Comparison of ENCODE assay signal across 13 mouse cellular contexts in genomic region chrX:51948071-51948470, GRCm38 (mm10). TPM values are rescaled to one million over a fixed set of nuclear protein-coding genes. Genes with fewer than 3 reads are reported as not detected.
A peak's percentile ranks its signal among the peaks of the same experiment; 100 is the strongest.
DNase-seq lines count a peak whose midpoint lies in the region; ATAC-seq and TF ChIP-seq lines count a peak whose summit lies in the region.
"Had no signal": no experiment of that assay in that cellular context is flagged by ENCODE, and none has a peak within 500 bp of the region (broad histone marks: within the 10 kb centered on the region; RNA-seq: fewer than 3 reads in every experiment).

No protein-coding gene starts in this region.

- H3K9me3 ChIP-seq in heart, embryonic 12.5 days (replicated peaks) = no peaks in the 10 kb centered on the region
- no peaks in the 10 kb centered on the region for H3K9me3 ChIP-seq in lung, embryonic 14.5 days (ENCODE audit: low read depth, low read length)
- no peaks in the 10 kb centered on the region for H3K9me3 ChIP-seq in hindbrain, embryonic 12.5 days (replicated peaks)
- H3K9me3 ChIP-seq in hindbrain, embryonic 10.5 days = no peaks in the 10 kb centered on the region

- H3K4me2 ChIP-seq in heart, embryonic 12.5 days = no peak overlapping the region
- H3K4me2 ChIP-seq in lung, embryonic 14.5 days = no peak overlapping the region
- H3K4me2 ChIP-seq in hindbrain, embryonic 12.5 days (replicated peaks) = no peak overlapping the region

- no peak for ATAC-seq in heart, embryonic 12.5 days (ENCODE audit: insufficient number of reproducible peaks, low FRiP score)
- no peak for ATAC-seq in lung, embryonic 14.5 days (ENCODE audit: insufficient read depth)
- ATAC-seq in hindbrain, embryonic 12.5 days (ENCODE audit: low FRiP score) = no peak
- ATAC-seq: intestine, postnatal 0 days had no signal

- H3K9ac ChIP-seq in heart, embryonic 12.5 days = no peak overlapping the region
- no peak overlapping the region for H3K9ac ChIP-seq in lung, embryonic 14.5 days
- no peak overlapping the region for H3K9ac ChIP-seq in hindbrain, embryonic 12.5 days
- H3K9ac ChIP-seq: liver, embryonic 14.5 days had no signal

- no peaks in the 10 kb centered on the region for H3K36me3 ChIP-seq in heart, embryonic 12.5 days
- H3K36me3 ChIP-seq in lung, embryonic 14.5 days (ENCODE audit: insufficient read depth) = no peaks in the 10 kb centered on the region
- no peaks in the 10 kb centered on the region for H3K36me3 ChIP-seq in hindbrain, embryonic 12.5 days
- H3K36me3 ChIP-seq in hindbrain, embryonic 10.5 days = no peaks in the 10 kb centered on the region

- H3K4me3 ChIP-seq in heart, embryonic 12.5 days = no peak overlapping the region
- no peak overlapping the region for H3K4me3 ChIP-seq in lung, embryonic 14.5 days (ENCODE audit: low read depth, low read length)
- no peak overlapping the region for H3K4me3 ChIP-seq in hindbrain, embryonic 12.5 days
- no peak overlapping the region for H3K4me3 ChIP-seq in hindbrain, embryonic 10.5 days

- DNase-seq in heart, adult 8-10 months (ENCODE audit: low spot score) = peak; percentile 5
- DNase-seq in R1 (ENCODE audit: low read depth, low spot score) = peak; percentile 15
- DNase-seq in gastrocnemius, adult 18-20 months (ENCODE audit: low spot score) = peak; percentile 45
- peak; percentile 50 for DNase-seq in lung, embryonic 14.5 days
- DNase-seq in retina, postnatal 1 day = no peak
- DNase-seq in hindbrain, embryonic 10.5 days (ENCODE audit: low spot score) = no peak
- DNase-seq: embryo, embryonic 11 days had no signal

- TF ChIP-seq CTCF in lung, embryonic 14.5 days (IDR thresholded peaks at IDR 0.05; ENCODE audit: low read depth) = no peak

- H3K27me3 ChIP-seq in heart, embryonic 12.5 days (replicated peaks) = no peaks in the 10 kb centered on the region
- no peaks in the 10 kb centered on the region for H3K27me3 ChIP-seq in lung, embryonic 14.5 days (ENCODE audit: insufficient read depth, low read length)
- no peaks in the 10 kb centered on the region for H3K27me3 ChIP-seq in hindbrain, embryonic 12.5 days
- no peaks in the 10 kb centered on the region; the same call in 1 of the 2 replicates for H3K27me3 ChIP-seq in hindbrain, embryonic 10.5 days (ENCODE audit: insufficient read depth, poor library complexity, severe bottlenecking)

- 74% methylated on average over 3 of the region's 3 CpGs for WGBS in heart, embryonic 12.5 days
- WGBS in lung, embryonic 14.5 days = 84% methylated on average over 3 of the region's 3 CpGs
- 98% methylated on average over 3 of the region's 3 CpGs for WGBS in hindbrain, embryonic 12.5 days
- 95% methylated on average over 3 of the region's 3 CpGs for WGBS in hindbrain, embryonic 10.5 days

- no peaks in the 10 kb centered on the region for H3K4me1 ChIP-seq in heart, embryonic 12.5 days (replicated peaks)
- no peaks in the 10 kb centered on the region for H3K4me1 ChIP-seq in lung, embryonic 14.5 days (ENCODE audit: insufficient read depth)
- no peaks in the 10 kb centered on the region for H3K4me1 ChIP-seq in hindbrain, embryonic 12.5 days
- H3K4me1 ChIP-seq in hindbrain, embryonic 10.5 days (replicated peaks) = no peaks in the 10 kb centered on the region

- H3K27ac ChIP-seq in heart, embryonic 12.5 days (ENCODE audit: poor library complexity, severe bottlenecking) = no peak overlapping the region
- H3K27ac ChIP-seq in lung, embryonic 14.5 days (ENCODE audit: low read depth) = no peak overlapping the region
- H3K27ac ChIP-seq in hindbrain, embryonic 12.5 days = no peak overlapping the region
- H3K27ac ChIP-seq in hindbrain, embryonic 10.5 days = no peak overlapping the region
- H3K27ac ChIP-seq: liver, embryonic 14.5 days had no signal

RNA-seq across cellular contexts. Expression of gene 1700080O16Rik, which starts 24.5 kb away (rescaled TPM):
- total RNA-seq in heart, adult 8-10 months (2022) = not detected
- not detected in 2 replicates for polyA plus RNA-seq in heart, embryonic 12.5 days (2016; fragmentation: Nextera tagmentation; extraction: Ambion mirVana)
- not detected for total RNA-seq in gastrocnemius, adult 18-20 months (2021)
- not detected in 2 replicates for polyA plus RNA-seq in lung, embryonic 14.5 days (2014; fragmentation: Nextera tagmentation; extraction: Ambion mirVana)
- not detected in 2 replicates for polyA plus RNA-seq in hindbrain, embryonic 12.5 days (2016; fragmentation: Nextera tagmentation; extraction: Ambion mirVana)
- polyA plus RNA-seq in hindbrain, embryonic 10.5 days (2016; fragmentation: Nextera tagmentation; extraction: Ambion mirVana) = not detected in 2 replicates
- total RNA-seq: adrenal gland, adult 18-20 months had no signal
- polyA plus RNA-seq: intestine, postnatal 0 days; liver, embryonic 14.5 days; neural tube, embryonic 11.5 days had no signal

Comparison
In these comparisons a context has a peak if more than half of its experiments do, and no peak if none do; other contexts are left out.
1. DNase-seq: peak in heart, adult 8-10 months (single experiment), R1 (single experiment), gastrocnemius, adult 18-20 months (single experiment) and lung, embryonic 14.5 days (single experiment); none in retina, postnatal 1 day (single experiment) and hindbrain, embryonic 10.5 days (single experiment).